Mouse (Mus musculus) layer of hippocampus, adult 8-10 months (tissue): ENCODE measurements around the gene 9330182L06Rik. TPM values are rescaled to one million over a fixed set of nuclear protein-coding genes. Genes with fewer than 3 reads are reported as not detected.

Source experiments
- DNase-seq, 2 experiments: peaks; one replicate each; pipeline ENCODE4 v3.0.0; 2022; ENCODE audit warnings: low spot score in 2 of 2
- microRNA-seq, 2 experiments: library from miRNA; unstranded; fragments of <30 nt; microRNA quantifications; one replicate each; pipeline ENCODE4 v1.2.0; 2022
- total RNA-seq, 4 experiments: library from RNA; stranded (reverse); gene quantifications; 2 replicates each; pipeline ENCODE4 v1.2.4; 2022

9330182L06Rik gene
- total RNA-seq, 4 experiments from 2014 or later: 22.0 to 28.8 (median 24.1) TPM

DNA sequence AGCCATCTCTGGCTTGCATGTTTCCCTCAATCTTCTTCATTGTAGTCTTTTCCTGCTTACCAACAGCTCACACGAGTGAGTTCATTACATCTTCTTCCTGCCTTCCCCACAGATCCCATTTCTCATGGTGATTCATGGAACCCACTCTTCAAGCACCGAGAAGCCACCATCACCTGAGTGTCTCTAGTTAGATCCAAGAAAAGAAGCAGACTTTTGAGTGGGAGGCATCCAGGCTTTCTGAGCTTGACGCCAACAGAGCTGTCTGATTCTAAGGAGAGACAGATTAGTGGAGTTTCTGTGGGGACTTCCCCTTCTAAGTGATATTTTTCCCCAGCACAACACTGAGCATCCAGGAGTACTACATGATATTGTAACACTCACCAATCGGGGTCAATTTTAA, 259.6 kb downstream of the 9330182L06Rik start:
- no peak for DNase-seq

Small RNAs within 50 kb of the gene (microRNA-seq; reads per million reads assigned to microRNA genes)
- gene Mir879: 1.3 to 2.2 reads per million in 2 experiments

Other genes starting within 250 kb of the 9330182L06Rik start
- 10 to 100 TPM; 12.0 to 14.8 (median 13.7) TPM for gene Tmem243, start 165.4 kb upstream of the 9330182L06Rik start, total RNA-seq
- gene Dmtf1, start 104.3 kb upstream of the 9330182L06Rik start, total RNA-seq: 10 to 100 TPM; 43.3 to 62.3 (median 51.2) TPM